Mouse (Mus musculus): Measurements from ENCODE around the gene Sgca. TPM values are rescaled to one million over a fixed set of nuclear protein-coding genes. Genes with fewer than 3 reads are reported as not detected.
"Not testable (repeated sequence)": the region's sequence is repeated elsewhere in the genome, so short reads cannot be mapped to it uniquely, and the experiment has no call there.

Sgca gene
- polyA plus RNA-seq (2012; rRNA removed), result 0.25 and 0.73 TPM in 2 replicates

DNA sequence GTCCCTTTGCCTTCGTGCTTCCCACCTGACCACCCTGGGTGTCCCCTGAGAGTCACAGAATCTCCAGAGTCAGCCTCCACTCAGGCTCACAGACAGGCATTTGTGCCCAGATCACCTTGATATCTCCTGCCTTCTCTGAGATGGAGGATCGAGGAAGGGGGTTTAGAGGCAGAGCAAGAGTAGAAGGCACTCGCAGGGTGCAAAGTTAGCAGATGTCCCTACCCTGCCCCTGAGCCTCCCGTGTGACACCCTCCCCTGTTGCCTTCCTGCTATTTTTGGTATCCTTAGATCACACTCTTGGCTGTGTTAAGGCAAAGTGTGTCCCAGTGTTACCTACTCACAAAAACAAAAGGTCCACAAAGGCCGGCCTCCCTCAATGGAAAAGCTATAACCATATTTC lies at the start of gene Sgca:
TSS of gene Sgca (minus strand) at position 129 of the 400 bp plus-strand sequence.
- DNase-seq (ENCODE audit: low read depth), result no peak
- TF ChIP-seq CTCF (IDR thresholded peaks at IDR 0.05; ENCODE audit: borderline replicate concordance, extremely low read depth, insufficient read depth, insufficient read length) (no peak), POLR2A (IDR thresholded peaks at IDR 0.05; ENCODE audit: borderline replicate concordance, extremely low read depth, insufficient read depth, insufficient read length, poor library complexity, severe bottlenecking) (no peak)

DNA sequence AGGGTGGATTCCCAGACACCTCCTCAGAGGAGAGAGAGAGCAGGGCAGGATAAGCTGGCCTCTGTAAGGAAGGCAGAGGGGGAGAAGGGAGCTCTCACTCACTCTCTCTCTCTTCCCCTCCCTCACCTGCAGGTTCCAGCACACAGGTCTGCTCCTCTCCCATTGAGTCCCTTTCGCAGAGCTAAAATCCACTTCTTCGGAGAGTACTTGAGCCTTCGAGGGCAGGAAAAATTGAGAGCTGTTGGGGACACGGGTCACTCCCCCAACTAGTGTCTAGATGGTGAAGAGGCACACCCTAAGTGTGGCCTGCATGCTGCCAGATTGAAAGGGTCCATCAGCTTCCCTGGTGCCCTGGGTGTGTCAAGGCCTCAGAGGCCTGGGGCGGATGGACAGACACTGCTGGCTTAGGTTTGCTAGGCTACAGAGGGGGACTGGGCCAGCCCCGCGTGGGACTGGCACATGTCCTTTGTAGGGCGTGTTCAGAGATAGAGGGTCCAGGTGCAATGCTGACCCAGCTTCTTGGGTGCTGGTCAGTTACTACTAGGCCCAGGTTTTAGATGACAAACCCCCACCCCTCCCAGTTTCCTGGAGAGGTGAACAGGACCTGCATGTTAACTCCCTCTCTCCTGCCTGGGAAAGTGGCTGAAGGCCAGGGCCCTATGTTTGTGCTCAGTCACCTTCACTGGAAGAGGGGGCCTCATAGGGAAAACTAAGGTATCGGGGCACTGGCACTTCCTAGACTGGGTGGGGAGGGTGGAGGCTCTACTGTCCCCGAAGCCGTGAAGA lies 49.3 kb upstream of the Sgca start:
- TF ChIP-seq CTCF (IDR thresholded peaks at IDR 0.05; ENCODE audit: borderline replicate concordance, extremely low read depth, insufficient read depth, insufficient read length) (no peak), POLR2A (IDR thresholded peaks at IDR 0.05; ENCODE audit: borderline replicate concordance, extremely low read depth, insufficient read depth, insufficient read length, poor library complexity, severe bottlenecking) (no peak)

DNA sequence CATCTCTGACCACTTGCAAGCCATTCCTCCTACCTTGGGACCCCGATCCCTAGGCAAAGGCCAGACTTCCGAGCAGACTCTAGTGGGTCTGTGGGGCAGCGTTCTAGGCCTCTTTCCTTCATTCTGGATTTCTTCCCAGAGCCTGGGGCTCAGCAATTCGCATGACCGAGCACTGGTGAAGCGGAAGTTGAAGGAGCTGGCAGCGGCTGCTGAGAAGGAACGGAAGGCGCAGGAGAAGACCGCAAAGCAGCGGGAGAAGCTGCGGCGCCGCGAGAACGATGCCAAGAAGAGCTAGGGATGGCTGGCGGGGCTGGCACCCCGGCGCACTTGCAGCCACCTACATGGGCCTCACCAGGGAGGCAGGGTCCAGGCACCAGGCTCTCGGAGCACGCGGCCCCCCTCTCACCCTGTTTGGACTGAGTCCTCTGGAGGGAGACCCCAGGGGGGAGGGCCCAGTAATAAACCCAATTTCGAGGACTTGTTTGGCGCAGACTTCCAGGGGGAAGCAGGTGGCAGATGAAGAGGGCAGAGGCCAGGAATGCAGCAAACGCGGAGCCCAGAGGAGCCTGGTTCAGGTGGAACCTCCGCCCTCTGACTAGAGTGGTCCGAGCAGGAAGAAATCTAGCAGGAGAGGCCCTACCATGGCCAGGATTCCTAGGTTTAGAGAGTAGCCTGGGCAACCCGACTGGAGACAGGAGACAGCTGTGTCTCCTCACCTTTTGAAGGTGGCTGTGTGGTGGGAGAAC lies 48.5 kb upstream of the Sgca start:
- peak; percentile 85 for DNase-seq (ENCODE audit: low read depth)
- TF ChIP-seq POLR2A (IDR thresholded peaks at IDR 0.05; ENCODE audit: borderline replicate concordance, extremely low read depth, insufficient read depth, insufficient read length, poor library complexity, severe bottlenecking) (no peak), CTCF (IDR thresholded peaks at IDR 0.05; ENCODE audit: borderline replicate concordance, extremely low read depth, insufficient read depth, insufficient read length) (no peak)

More for the DNA sequence above, 49.3 kb upstream of the Sgca start:
- DNase-seq (ENCODE audit: low read depth), result no peak

DNA sequence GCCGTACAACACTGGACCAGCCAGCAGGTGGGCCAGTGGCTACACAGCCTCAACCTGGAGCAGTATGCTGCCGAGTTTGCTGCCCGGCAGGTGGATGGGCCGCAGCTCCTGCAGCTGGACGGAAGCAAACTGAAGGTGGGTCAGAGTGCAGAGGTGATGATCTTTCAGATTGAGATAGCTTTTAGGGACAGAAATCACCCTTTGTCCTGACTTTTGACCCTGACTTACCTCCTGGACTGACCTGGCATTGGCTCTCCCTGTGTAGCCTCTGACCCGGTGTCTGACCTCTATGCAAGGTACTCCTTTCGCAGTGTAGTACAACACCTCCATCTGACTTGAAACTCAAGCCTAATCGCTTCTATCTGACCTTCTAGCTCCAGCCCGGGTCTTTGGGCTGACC lies 47.4 kb upstream of the Sgca start:
- TF ChIP-seq CTCF (IDR thresholded peaks at IDR 0.05; ENCODE audit: borderline replicate concordance, extremely low read depth, insufficient read depth, insufficient read length) (no peak), POLR2A (IDR thresholded peaks at IDR 0.05; ENCODE audit: borderline replicate concordance, extremely low read depth, insufficient read depth, insufficient read length, poor library complexity, severe bottlenecking) (no peak)

DNA sequence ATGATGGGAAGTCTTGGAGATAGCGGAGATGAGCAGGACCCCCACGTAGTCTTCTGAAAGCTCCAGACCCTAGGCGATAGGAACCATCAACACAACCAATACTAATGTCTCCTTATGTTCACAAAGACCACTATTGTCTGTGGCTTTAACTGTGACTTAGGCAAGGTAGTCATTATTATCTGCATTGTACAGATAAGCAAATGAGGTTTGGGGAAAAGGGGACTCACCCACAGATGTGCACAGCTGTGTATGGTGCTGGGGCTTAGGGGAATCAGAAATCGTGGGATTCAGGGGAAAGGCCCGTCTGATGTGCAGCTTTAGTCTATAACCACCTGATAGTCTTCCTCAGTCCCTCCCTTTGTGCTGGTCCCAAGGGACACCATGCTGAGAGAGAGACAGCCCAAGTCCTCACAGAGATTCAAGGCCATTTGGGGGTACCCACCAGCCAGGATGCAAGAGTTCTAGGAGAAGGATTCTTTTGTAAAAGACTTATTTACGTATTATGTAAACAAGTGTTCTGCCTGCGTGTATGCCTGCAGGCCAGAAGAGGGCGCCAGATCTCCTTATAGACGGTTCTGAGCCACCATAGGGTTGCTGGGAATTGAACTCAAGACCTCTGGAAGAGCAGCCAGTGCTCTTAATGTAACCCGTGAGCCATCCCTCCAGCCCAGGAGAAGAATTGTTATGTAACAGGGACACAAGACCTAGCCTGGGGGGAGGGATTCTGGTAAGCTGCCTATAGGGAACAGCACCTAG lies 46.3 kb upstream of the Sgca start:
- TF ChIP-seq POLR2A (IDR thresholded peaks at IDR 0.05; ENCODE audit: borderline replicate concordance, extremely low read depth, insufficient read depth, insufficient read length, poor library complexity, severe bottlenecking) (no peak), CTCF (IDR thresholded peaks at IDR 0.05; ENCODE audit: borderline replicate concordance, extremely low read depth, insufficient read depth, insufficient read length) (peak; percentile 48; the same call in 1 of the 2 replicates)

More for the DNA sequence above, 47.4 kb upstream of the Sgca start:
- DNase-seq (ENCODE audit: low read depth), result no peak

DNA sequence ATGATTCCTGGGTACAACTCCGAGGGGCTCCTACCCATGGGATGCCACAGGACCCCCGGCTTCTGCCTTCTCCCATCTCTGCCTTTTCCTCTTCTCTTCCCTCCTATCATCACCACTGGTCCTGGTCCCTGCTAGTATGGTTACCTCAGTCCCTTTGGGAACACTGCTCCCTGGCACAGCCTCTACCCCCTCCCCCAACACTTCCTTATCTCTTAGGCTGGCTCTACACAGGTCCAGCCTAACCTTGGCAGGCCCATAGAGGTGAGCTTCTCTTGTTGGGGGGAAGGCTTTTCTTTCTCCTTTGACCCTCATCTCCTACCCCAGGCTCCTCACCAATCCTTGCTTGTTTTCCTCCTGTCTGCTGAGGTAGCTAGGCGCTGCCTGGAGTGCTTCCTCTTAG lies 39.4 kb upstream of the Sgca start:
- DNase-seq (ENCODE audit: low read depth), result no peak
- no peak for TF ChIP-seq CTCF (IDR thresholded peaks at IDR 0.05; ENCODE audit: borderline replicate concordance, extremely low read depth, insufficient read depth, insufficient read length)
- TF ChIP-seq POLR2A (IDR thresholded peaks at IDR 0.05; ENCODE audit: borderline replicate concordance, extremely low read depth, insufficient read depth, insufficient read length, poor library complexity, severe bottlenecking), result no peak

More for the DNA sequence above, 46.3 kb upstream of the Sgca start:
- DNase-seq (ENCODE audit: low read depth), result no peak

DNA sequence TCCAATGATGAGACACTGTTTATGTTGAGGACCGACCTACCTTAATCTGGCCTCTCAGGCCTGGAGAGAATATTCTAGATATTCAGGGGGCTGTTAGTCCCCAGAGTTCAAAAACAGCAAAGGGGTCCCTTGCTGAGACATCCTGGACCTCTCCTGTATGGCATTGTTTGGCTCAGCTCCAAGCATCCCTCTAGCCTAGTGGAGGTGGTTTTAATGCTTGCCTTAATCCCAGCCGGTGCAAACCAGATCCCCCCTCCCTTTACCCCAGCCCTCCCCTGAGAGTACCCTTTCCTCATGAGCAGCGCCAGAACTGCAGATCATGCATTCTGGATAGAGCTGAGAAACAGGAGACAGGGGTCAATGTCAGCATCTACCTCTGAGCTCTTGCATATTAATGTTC lies 36.4 kb upstream of the Sgca start:
- peak; percentile 74 for DNase-seq (ENCODE audit: low read depth)
- TF ChIP-seq CTCF (IDR thresholded peaks at IDR 0.05; ENCODE audit: borderline replicate concordance, extremely low read depth, insufficient read depth, insufficient read length), result no peak
- no peak for TF ChIP-seq POLR2A (IDR thresholded peaks at IDR 0.05; ENCODE audit: borderline replicate concordance, extremely low read depth, insufficient read depth, insufficient read length, poor library complexity, severe bottlenecking)

DNA sequence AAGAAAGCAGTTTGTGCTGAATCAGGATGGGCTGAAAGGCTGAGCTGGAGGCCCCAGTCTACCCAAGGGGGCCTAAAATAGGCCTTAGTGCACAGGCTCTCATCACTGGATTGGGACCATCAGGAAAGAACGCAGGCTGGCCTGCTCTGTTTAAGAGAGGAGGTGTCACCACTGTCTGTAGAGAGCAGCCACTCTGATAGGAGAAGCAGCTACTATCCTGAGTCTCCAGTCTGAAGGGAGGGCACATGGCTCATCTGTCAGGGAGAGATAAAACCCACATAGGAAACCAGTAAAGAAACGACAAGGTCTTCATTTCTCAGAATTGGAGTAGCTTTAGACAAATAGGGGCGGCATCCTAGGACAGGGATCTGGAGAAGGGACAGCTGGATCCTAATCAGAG lies 35.9 kb upstream of the Sgca start:
- TF ChIP-seq POLR2A (IDR thresholded peaks at IDR 0.05; ENCODE audit: borderline replicate concordance, extremely low read depth, insufficient read depth, insufficient read length, poor library complexity, severe bottlenecking) (no peak), CTCF (IDR thresholded peaks at IDR 0.05; ENCODE audit: borderline replicate concordance, extremely low read depth, insufficient read depth, insufficient read length) (no peak)
- no peak for DNase-seq (ENCODE audit: low read depth)

DNA sequence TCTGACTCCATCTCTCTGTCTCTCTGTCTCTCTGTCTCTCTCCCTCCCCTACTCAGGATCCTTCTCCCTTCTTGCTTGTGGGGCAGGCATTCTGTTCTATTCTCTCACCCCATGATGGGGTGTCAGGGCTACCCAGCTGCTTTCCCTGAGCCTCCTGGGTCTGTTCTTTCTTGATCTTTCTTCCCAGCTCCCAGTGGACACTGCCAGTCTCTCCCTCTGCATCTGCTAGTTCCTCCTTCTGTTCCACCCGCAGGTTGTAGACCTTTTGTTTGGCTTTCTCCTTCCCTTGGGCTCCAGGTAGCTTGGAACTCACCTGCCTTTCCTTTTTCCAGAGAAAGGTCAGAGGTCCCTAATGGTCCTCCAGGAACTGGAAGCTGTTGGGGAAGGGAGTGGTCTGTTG lies 35.3 kb upstream of the Sgca start:
- no peak for DNase-seq (ENCODE audit: low read depth)

DNA sequence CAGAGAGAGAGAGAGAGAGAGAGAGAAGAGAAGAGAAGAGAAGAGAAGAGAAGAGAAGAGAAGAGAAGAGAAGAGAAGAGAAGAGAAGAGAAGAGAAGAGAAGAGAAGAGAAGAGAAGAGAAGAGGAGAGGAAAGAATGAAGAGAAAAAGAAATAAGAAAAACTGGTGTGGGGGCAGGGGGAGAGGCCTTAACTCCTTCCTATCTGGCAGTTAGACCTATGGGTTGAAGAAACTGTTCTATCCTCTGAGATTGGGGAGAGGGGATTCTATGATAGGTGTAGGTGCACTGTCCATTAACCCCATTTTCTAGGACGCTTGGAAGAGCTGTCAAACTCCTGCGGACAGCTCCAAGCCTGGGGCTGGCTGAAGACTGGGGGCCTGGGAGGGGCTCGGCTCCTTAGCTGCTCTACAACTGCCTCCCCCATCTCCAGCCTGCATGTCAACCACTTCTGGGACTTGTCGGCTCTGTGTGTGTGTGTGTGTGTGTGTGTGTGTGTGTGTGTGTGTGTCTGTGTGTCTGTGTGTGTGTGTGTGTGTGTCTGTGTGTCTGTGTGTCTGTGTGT lies 34.8 kb upstream of the Sgca start:
- not testable (repeated sequence) for DNase-seq (ENCODE audit: low read depth)

More for the DNA sequence above, 35.3 kb upstream of the Sgca start:
- no peak for TF ChIP-seq POLR2A (IDR thresholded peaks at IDR 0.05; ENCODE audit: borderline replicate concordance, extremely low read depth, insufficient read depth, insufficient read length, poor library complexity, severe bottlenecking)
- no peak for TF ChIP-seq CTCF (IDR thresholded peaks at IDR 0.05; ENCODE audit: borderline replicate concordance, extremely low read depth, insufficient read depth, insufficient read length)

DNA sequence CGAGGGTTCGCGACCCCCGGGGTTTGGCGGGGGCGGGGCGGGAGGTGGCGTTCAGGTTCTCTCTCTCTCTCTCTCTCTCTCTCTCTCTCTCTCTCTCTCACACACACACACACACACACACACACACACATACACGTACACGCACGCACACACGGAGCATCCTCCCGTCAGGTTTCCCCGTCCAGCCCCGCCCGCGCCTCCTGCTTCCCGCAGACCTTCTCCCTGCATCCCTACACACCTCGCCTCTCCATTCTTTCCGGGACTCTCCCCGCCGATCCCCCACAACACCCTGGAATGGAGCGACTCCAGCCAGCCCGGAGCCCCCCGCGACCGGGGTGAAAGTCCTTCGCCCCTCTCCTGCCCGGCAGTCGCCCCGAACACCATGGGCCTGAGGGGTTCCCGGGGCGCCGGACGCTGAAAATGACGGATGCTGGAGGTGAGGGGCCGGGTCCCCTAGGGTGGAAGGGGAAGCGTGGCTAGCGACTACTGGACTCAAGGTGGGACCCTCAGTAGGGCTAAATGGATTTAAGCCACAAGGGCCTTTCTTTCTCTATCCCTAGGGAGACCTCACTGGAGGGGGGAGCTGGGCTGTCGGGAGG lies 34.1 kb upstream of the Sgca start:
- no peak for TF ChIP-seq CTCF (IDR thresholded peaks at IDR 0.05; ENCODE audit: borderline replicate concordance, extremely low read depth, insufficient read depth, insufficient read length)
- TF ChIP-seq POLR2A (IDR thresholded peaks at IDR 0.05; ENCODE audit: borderline replicate concordance, extremely low read depth, insufficient read depth, insufficient read length, poor library complexity, severe bottlenecking), result no peak
- peak; percentile 87 for DNase-seq (ENCODE audit: low read depth)

Data from brain, embryonic 14.5 days (tissue).